Mouse (Mus musculus) embryonic facial prominence, embryonic 14.5 days (tissue): ENCODE data around the gene Srebf2. TPM values are rescaled to one million over a fixed set of nuclear protein-coding genes. Genes with fewer than 3 reads are reported as not detected.

Source experiments
- ATAC-seq: fragments of 200-750 bp; cut with Nextera tagmentation; 2 replicates; pipeline ENCODE4 v1.8.0; 2017; ENCODE audit warnings: low read depth, moderate number of reproducible peaks, moderate TSS enrichment
- DNase-seq: peaks from one replicate; pipeline ENCODE4 v3.0.0-alpha.2; 2015; ENCODE audit warnings: low spot score
- H3K27ac ChIP-seq: fragments of 300-500 bp; sonication (generic); replicated peaks from 2 replicates; pipeline ENCODE4 v1.5.1; 2014; ENCODE audit warnings: low read depth, mild to moderate bottlenecking, low read length, moderate library complexity
- H3K27me3 ChIP-seq: fragments of 300-500 bp; sonication (generic); replicated peaks from 2 replicates; pipeline ENCODE4 v1.6.1; 2014; ENCODE audit warnings: low read length; ENCODE audit not compliant: control insufficient read depth, insufficient read depth
- H3K36me3 ChIP-seq: fragments of 300-500 bp; sonication (generic); 2 replicates; pipeline ENCODE4 v1.6.1; 2014; ENCODE audit warnings: low read length, mixed read lengths; ENCODE audit not compliant: control insufficient read depth, insufficient read depth
- H3K4me1 ChIP-seq: fragments of 300-500 bp; sonication (generic); 2 replicates; pipeline ENCODE4 v1.6.1; 2014; ENCODE audit warnings: antibody characterized with exemption, low read length; ENCODE audit not compliant: control insufficient read depth, insufficient read depth
- H3K4me2 ChIP-seq: fragments of 300-500 bp; sonication (generic); 2 replicates; pipeline ENCODE4 v1.6.1; 2014; ENCODE audit warnings: low read depth, mild to moderate bottlenecking, low read length, moderate library complexity, mixed read lengths
- H3K4me3 ChIP-seq: fragments of 300-500 bp; sonication (generic); 2 replicates; pipeline ENCODE4 v1.5.1; 2014; ENCODE audit warnings: low read depth, mild to moderate bottlenecking, low read length
- H3K9ac ChIP-seq: fragments of 300-500 bp; sonication (generic); 2 replicates; pipeline ENCODE4 v1.6.1; 2014; ENCODE audit warnings: low read depth, mild to moderate bottlenecking, low read length, moderate library complexity, mixed read lengths
- H3K9me3 ChIP-seq: fragments of 300-500 bp; sonication (generic); 2 replicates; pipeline ENCODE4 v1.6.1; 2016; ENCODE audit warnings: low read length; ENCODE audit not compliant: control insufficient read depth
- WGBS: fragments of 180-500 bp; shearing (Covaris S2); extraction: QIAGEN DNeasy Blood & Tissue Kit; methylation state at CpG from one replicate; pipeline ENCODE4 v1.1.7; 2014; 5-methylcytosine and 5-hydroxymethylcytosine counted together
- polyA plus RNA-seq: library from polyadenylated mRNA; unstranded; fragments of >200 nt; fragmentation: Nextera tagmentation; extraction: Ambion mirVana; gene quantifications from 2 replicates; pipeline ENCODE4 v1.2.1, GENCODE M21; 2014

Gene Srebf2
- polyA plus RNA-seq, 1 experiment from 2014 or later = 99.2 TPM

GRCm38 (mm10) chr15:82224602-82225215, 77.7 kb downstream of the Srebf2 start:
- peaks cover 5% of the 10 kb centered on the region; the same call in 1 of the 2 replicates for H3K4me1 ChIP-seq
- no peaks in the 10 kb centered on the region for H3K9me3 ChIP-seq
- H3K4me2 ChIP-seq = peak overlapping the region; percentile 64
- H3K4me3 ChIP-seq = peak overlapping the region; percentile 36
- no peaks in the 10 kb centered on the region for H3K36me3 ChIP-seq
- H3K27me3 ChIP-seq = peaks cover 25% of the 10 kb centered on the region
- H3K27ac ChIP-seq = no peak overlapping the region
- DNase-seq (no peak), ATAC-seq (no peak)
- no peak overlapping the region for H3K9ac ChIP-seq
- WGBS = 32% methylated on average over 7 of the region's 7 CpGs

GRCm38 (mm10) chr15:82225769-82226168, 78.8 kb downstream of the Srebf2 start:
- Histone ChIP-seq H3K27me3 (peaks cover 25% of the 10 kb centered on the region), H3K4me3 (no peak overlapping the region), H3K4me1 (peaks cover 5% of the 10 kb centered on the region; the same call in 1 of the 2 replicates), H3K36me3 (no peaks in the 10 kb centered on the region), H3K27ac (no peak overlapping the region), H3K9me3 (no peaks in the 10 kb centered on the region), H3K4me2 (no peak overlapping the region), H3K9ac (no peak overlapping the region)
- no peak for ATAC-seq
- no peak for DNase-seq
- 95% methylated on average over 4 of the region's 5 CpGs for WGBS

GRCm38 (mm10) chr15:82229542-82230045, 82.6 kb downstream of the Srebf2 start:
- no peak overlapping the region for H3K4me3 ChIP-seq
- H3K4me1 ChIP-seq = 0 out of 2 replicates have a peak, but pooled peaks cover under 1% of the 10 kb centered on the region
- no peak overlapping the region for H3K4me2 ChIP-seq
- H3K27me3 ChIP-seq = peaks cover 7% of the 10 kb centered on the region
- DNase-seq (no peak), ATAC-seq (peak; percentile 27; the same call in 1 of the 2 replicates)
- H3K9ac ChIP-seq = no peak overlapping the region
- H3K27ac ChIP-seq = no peak overlapping the region
- WGBS = 34% methylated on average over 11 of the region's 11 CpGs
- H3K36me3 ChIP-seq = no peaks in the 10 kb centered on the region
- no peaks in the 10 kb centered on the region for H3K9me3 ChIP-seq

- H3K9me3 ChIP-seq = no peaks in the 10 kb centered on the region
- H3K4me1 ChIP-seq = no peaks in the 10 kb centered on the region
- WGBS = 70% methylated on average over 4 of the region's 6 CpGs
- peaks cover 2% of the 10 kb centered on the region for H3K27me3 ChIP-seq
- ATAC-seq = no peak
- H3K4me2 ChIP-seq = no peak overlapping the region
- H3K9ac ChIP-seq = no peak overlapping the region
- H3K36me3 ChIP-seq = no peaks in the 10 kb centered on the region
- no peak overlapping the region for H3K4me3 ChIP-seq
- DNase-seq = no peak
- no peak overlapping the region for H3K27ac ChIP-seq
Measured at GRCm38 (mm10) chr15:82230098-82230611, 83.2 kb downstream of the Srebf2 start.

- Histone ChIP-seq H3K36me3 (no peaks in the 10 kb centered on the region), H3K27me3 (no peaks in the 10 kb centered on the region), H3K4me3 (no peak overlapping the region), H3K9me3 (no peaks in the 10 kb centered on the region), H3K27ac (no peak overlapping the region), H3K4me2 (no peak overlapping the region), H3K4me1 (no peaks in the 10 kb centered on the region), H3K9ac (no peak overlapping the region)
- ATAC-seq (no peak), DNase-seq (no peak)
- 68% methylated on average over 4 of the region's 4 CpGs for WGBS
Measured at GRCm38 (mm10) chr15:82231100-82231499, 84.1 kb downstream of the Srebf2 start.

- Histone ChIP-seq H3K4me2 (no peak overlapping the region), H3K9me3 (no peaks in the 10 kb centered on the region), H3K36me3 (no peaks in the 10 kb centered on the region), H3K27ac (no peak overlapping the region), H3K4me3 (no peak overlapping the region), H3K9ac (no peak overlapping the region), H3K27me3 (no peaks in the 10 kb centered on the region), H3K4me1 (no peaks in the 10 kb centered on the region)
- DNase-seq = no peak
- 62% methylated on average over 11 of the region's 11 CpGs for WGBS
- no peak for ATAC-seq
Measured at GRCm38 (mm10) chr15:82231591-82232378, 84.8 kb downstream of the Srebf2 start.

DNA sequence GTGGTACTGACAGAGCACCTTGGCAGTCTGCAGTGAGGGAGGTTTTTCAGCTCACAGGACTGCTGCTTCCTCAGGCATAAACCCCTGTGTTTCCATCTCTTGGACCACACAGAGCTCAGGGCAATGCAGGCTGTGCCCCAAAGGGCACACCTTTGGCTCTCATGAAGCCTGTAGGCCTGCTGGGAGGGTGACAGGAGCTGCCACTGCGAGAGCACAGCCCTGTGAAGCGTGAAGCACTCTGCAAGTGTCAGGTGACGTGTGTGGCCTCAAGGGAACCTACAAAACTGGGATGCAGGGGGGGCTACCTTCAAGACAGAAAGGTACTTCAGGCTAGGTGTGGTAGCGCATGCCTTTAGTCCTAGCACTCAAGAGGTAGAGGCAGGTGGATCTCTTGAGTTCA, 85.7 kb downstream of the Srebf2 start:
- DNase-seq = no peak
- Histone ChIP-seq H3K9me3 (no peaks in the 10 kb centered on the region), H3K4me3 (no peak overlapping the region), H3K36me3 (no peaks in the 10 kb centered on the region), H3K27me3 (no peaks in the 10 kb centered on the region), H3K4me1 (no peaks in the 10 kb centered on the region), H3K27ac (no peak overlapping the region), H3K4me2 (no peak overlapping the region), H3K9ac (no peak overlapping the region)
- WGBS = 71% methylated on average over 4 of the region's 4 CpGs
- no peak for ATAC-seq

GRCm38 (mm10) chr15:82235661-82236060, 88.7 kb downstream of the Srebf2 start:
- DNase-seq = no peak
- ATAC-seq = no peak
- WGBS = 64% methylated on average over 10 of the region's 10 CpGs

More at GRCm38 (mm10) chr15:82235661-82236060, 88.7 kb downstream of the Srebf2 start:
- no peaks in the 10 kb centered on the region for H3K4me1 ChIP-seq
- peaks cover 4% of the 10 kb centered on the region; the same call in 1 of the 2 replicates for H3K36me3 ChIP-seq
- no peak overlapping the region for H3K27ac ChIP-seq
- H3K4me2 ChIP-seq = no peak overlapping the region
- no peak overlapping the region for H3K4me3 ChIP-seq
- no peaks in the 10 kb centered on the region for H3K27me3 ChIP-seq
- H3K9me3 ChIP-seq = no peaks in the 10 kb centered on the region
- H3K9ac ChIP-seq = no peak overlapping the region
